Mouse (Mus musculus) olfactory bulb, adult 2 months (tissue): ENCODE results near the gene Rassf8. TPM values are rescaled to one million over a fixed set of nuclear protein-coding genes. Genes with fewer than 3 reads are reported as not detected.

ENCODE experiments used
- H3K27ac ChIP-seq: fragments of 200-500 bp; 2 replicates; pipeline ENCODE4 v1.5.1; 2012; ENCODE audit warnings: low read depth, low read length; ENCODE audit not compliant: insufficient read depth
- H3K4me1 ChIP-seq: fragments of 200-500 bp; 2 replicates; pipeline ENCODE4 v1.6.1; 2012; ENCODE audit warnings: low read length; ENCODE audit not compliant: control insufficient read depth, insufficient read depth
- H3K4me3 ChIP-seq: fragments of 200-500 bp; 2 replicates; pipeline ENCODE4 v1.5.1; 2012; ENCODE audit warnings: mild to moderate bottlenecking, low read depth, low read length, moderate library complexity; ENCODE audit not compliant: insufficient read depth
- CTCF ChIP-seq: fragments of 200-500 bp; IDR thresholded peaks from 2 replicates; pipeline ENCODE4 v1.5.1; 2012; ENCODE audit warnings: low read depth, mild to moderate bottlenecking, low read length, moderate library complexity; ENCODE audit not compliant: insufficient read depth
- POLR2A ChIP-seq: fragments of 200-500 bp; IDR thresholded peaks from 2 replicates; pipeline ENCODE4 v1.6.1; 2012; ENCODE audit warnings: mild to moderate bottlenecking, low read depth, low read length, moderate library complexity; ENCODE audit not compliant: insufficient read depth
- WGBS: fragments of 180-500 bp; shearing (Covaris S2); methylation state at CpG from one replicate; pipeline ENCODE4 v1.1.7; 2018; 5-methylcytosine and 5-hydroxymethylcytosine counted together
- polyA plus RNA-seq: library from polyadenylated mRNA; stranded (reverse); fragments of >200 nt; gene quantifications from 2 replicates; pipeline ENCODE4 v1.2.4, GENCODE M21; 2012; ENCODE audit warnings: low replicate concordance; ENCODE audit not compliant: missing spikeins, insufficient read depth, insufficient read length

The Rassf8 gene
- polyA plus RNA-seq, 1 experiment, result not detected

GRCm38 (mm10) chr6:145865886-145866851 is 119.6 kb downstream of the Rassf8 start:
- peak overlapping the region; percentile 97 for H3K27ac ChIP-seq
- TF ChIP-seq CTCF, result 0 out of 2 replicates have a peak, but pooled peaks have one; percentile 14
- peak; percentile 77; the same call in 1 of the 2 replicates for TF ChIP-seq POLR2A
- H3K4me1 ChIP-seq, result 0 out of 2 replicates have a peak, but pooled peaks cover 2% of the 10 kb centered on the region
- WGBS, result under 1% methylated on average over 69 of the region's 69 CpGs
- peak overlapping the region; percentile 49 for H3K4me3 ChIP-seq

- 67% methylated on average over 3 of the region's 3 CpGs for WGBS
- Histone ChIP-seq H3K4me3 (no peak overlapping the region), H3K4me1 (0 out of 2 replicates have a peak, but pooled peaks cover under 1% of the 10 kb centered on the region), H3K27ac (no peak overlapping the region)
- TF ChIP-seq POLR2A (no peak), CTCF (no peak)
These were observed 120.6 kb downstream of the Rassf8 start for GRCm38 (mm10) chr6:145867111-145867510.

Other genes with a start within 250 kb of the Rassf8 start
- gene Lmntd1, start 132.4 kb upstream of the Rassf8 start, polyA plus RNA-seq, result not detected in 2 replicates
- not detected in 2 replicates for gene Tuba3b, start 131.0 kb upstream of the Rassf8 start, polyA plus RNA-seq
- gene Bhlhe41, start 118.8 kb downstream of the Rassf8 start, polyA plus RNA-seq, result 292 TPM in 1 of 2 replicates, not detected in the other
- gene Sspn, start 184.9 kb downstream of the Rassf8 start, polyA plus RNA-seq, result not detected in 2 replicates